8 mouse cellular contexts compared by ENCODE assay signal in the genomic region with DNA sequence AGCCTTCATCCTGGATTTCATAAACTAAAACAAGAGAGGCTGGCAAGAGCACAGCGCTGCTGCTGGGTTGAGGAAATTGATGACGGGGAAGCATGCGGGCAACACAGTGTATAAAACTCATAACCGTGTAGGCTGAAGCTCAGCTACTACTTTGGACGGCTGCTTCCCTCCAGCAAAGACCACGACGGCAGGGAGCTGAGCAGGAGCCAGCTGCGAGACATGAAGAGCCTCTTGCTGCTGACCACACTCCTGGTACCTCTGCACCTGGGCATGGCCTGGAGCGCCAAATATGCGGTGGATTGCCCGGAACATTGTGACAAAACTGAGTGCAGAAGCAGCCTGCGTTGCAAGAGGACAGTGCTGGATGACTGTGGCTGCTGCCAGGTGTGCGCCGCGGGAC. TPM values are rescaled to one million over a fixed set of nuclear protein-coding genes. Genes with fewer than 3 reads are reported as not detected.
DNase-seq lines count a peak whose midpoint lies in the region; ATAC-seq and TF ChIP-seq lines count a peak whose summit lies in the region.

A gene (plus strand): TSS at position 36 of the 400 bp plus-strand sequence.

- no peaks in the 10 kb centered on the region for H3K27me3 ChIP-seq in kidney, adult 2 months (replicated peaks; ENCODE audit: control insufficient read depth, insufficient read depth, low read length)

- 34% methylated on average over 15 of the region's 15 CpGs for WGBS in kidney, adult 2 months

- H3K36me3 ChIP-seq in kidney, adult 2 months (ENCODE audit: control insufficient read depth, insufficient read depth, low read length) = no peaks in the 10 kb centered on the region

- ATAC-seq in activated CD4-positive, CD25-positive, alpha-beta regulatory T cell, adult 4 months = peak; percentile 19

- H3K27ac ChIP-seq in kidney, adult 2 months (ENCODE audit: insufficient read depth, low read depth, low read length) = peak within 1 kb of the TSS; percentile 5

- TF ChIP-seq CTCF in kidney, adult 2 months (conservative IDR thresholded peaks at IDR 0.05; ENCODE audit: insufficient read depth, insufficient read length, low read depth, low read length) = no peak

- TF ChIP-seq POLR2A in kidney, adult 2 months (IDR thresholded peaks at IDR 0.05; ENCODE audit: low read depth, low read length) = no peak

- H3K4me3 ChIP-seq in kidney, adult 2 months (ENCODE audit: insufficient read depth, low read depth, low read length) = peak within 1 kb of the TSS; percentile 33

- peak; percentile 89 for DNase-seq in heart, adult 11 months
- no peak for DNase-seq in heart, adult 8-10 months (ENCODE audit: low spot score)
- DNase-seq in kidney, adult 2 months = peak; percentile 51
- DNase-seq in lung, postnatal 4 days = peak; percentile 14 to 26
- DNase-seq in right cerebral cortex, postnatal 4 days = no peak
- DNase-seq in cerebellum, adult 11-12 months = no peak
- DNase-seq in cerebellum, postnatal 25 days = no peak

- H3K4me1 ChIP-seq in kidney, adult 2 months (ENCODE audit: control insufficient read depth, insufficient read depth, low read length) = no peaks in the 10 kb centered on the region

RNA-seq across cellular contexts. Expression of the gene that starts here (rescaled TPM):
- 1 to 10 TPM in 1 of 4 experiments, under 1 TPM in 3; 0.44 to 1.3 (median 0.59) TPM for total RNA-seq in heart, adult 8-10 months (2022)
- not detected for polyA plus RNA-seq in activated CD4-positive, CD25-positive, alpha-beta regulatory T cell, adult 4 months (2017; shearing (Covaris generic))
- polyA plus RNA-seq in kidney, adult 2 months (2012; rRNA removed) = 16.4 and 16.6 TPM in 2 replicates

Comparison
In these comparisons a context has a peak if more than half of its experiments do, and no peak if none do; other contexts are left out.
1. RNA of the gene that starts here (polyA plus RNA-seq): 16.4 to 16.6 TPM in kidney, adult 2 months; not detected in activated CD4-positive, CD25-positive, alpha-beta regulatory T cell, adult 4 months; every median in the first group is over 10 times any median in the second.
2. DNase-seq: peak in heart, adult 11 months (single experiment), kidney, adult 2 months (single experiment) and lung, postnatal 4 days (2 of 2); none in heart, adult 8-10 months (single experiment), right cerebral cortex, postnatal 4 days (single experiment), cerebellum, adult 11-12 months (single experiment) and cerebellum, postnatal 25 days (0 of 2).
3. Peak in ATAC-seq in activated CD4-positive, CD25-positive, alpha-beta regulatory T cell, adult 4 months; RNA of the gene not detected or under 1 TPM.